Mouse (Mus musculus): ENCODE results near the gene Parva. TPM values are rescaled to one million over a fixed set of nuclear protein-coding genes. Genes with fewer than 3 reads are reported as not detected.

The Parva gene
- polyA plus RNA-seq, 1 experiment from 2014 or later, result 112 TPM

DNA sequence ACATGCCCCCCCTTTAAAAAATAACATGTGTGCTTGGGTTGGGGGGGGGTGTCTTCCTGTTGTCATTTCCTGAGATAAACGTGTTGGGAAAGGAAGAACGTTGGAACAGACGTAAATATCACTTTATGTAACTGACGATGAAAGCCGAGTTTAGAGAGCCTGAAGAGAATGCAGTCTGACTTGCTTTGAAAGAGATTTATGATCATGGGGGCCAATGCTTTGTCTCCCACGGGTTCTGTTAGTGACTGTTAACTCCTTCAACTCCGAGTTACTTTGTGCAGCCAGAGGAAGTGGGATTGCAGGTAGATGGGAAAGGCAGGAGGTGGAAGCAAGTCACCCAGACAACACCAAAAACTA lies 72.8 kb downstream of the Parva start:
- no peak for ATAC-seq (ENCODE audit: insufficient number of reproducible peaks, insufficient read depth, low FRiP score, low TSS enrichment)
- H3K4me2 ChIP-seq (replicated peaks), result peak overlapping the region; percentile 14; the same call in 1 of the 2 replicates
- 19% methylated on average over 7 of the region's 7 CpGs for WGBS
- peak overlapping the region; percentile 67 for H3K27ac ChIP-seq
- H3K4me1 ChIP-seq, result peaks cover 69% of the 10 kb centered on the region
- H3K9ac ChIP-seq, result no peak overlapping the region; the same call in 1 of the 2 replicates
- H3K4me3 ChIP-seq, result no peak overlapping the region
- H3K27me3 ChIP-seq, result no peaks in the 10 kb centered on the region
- no peaks in the 10 kb centered on the region for H3K9me3 ChIP-seq
- H3K36me3 ChIP-seq, result no peaks in the 10 kb centered on the region

DNA sequence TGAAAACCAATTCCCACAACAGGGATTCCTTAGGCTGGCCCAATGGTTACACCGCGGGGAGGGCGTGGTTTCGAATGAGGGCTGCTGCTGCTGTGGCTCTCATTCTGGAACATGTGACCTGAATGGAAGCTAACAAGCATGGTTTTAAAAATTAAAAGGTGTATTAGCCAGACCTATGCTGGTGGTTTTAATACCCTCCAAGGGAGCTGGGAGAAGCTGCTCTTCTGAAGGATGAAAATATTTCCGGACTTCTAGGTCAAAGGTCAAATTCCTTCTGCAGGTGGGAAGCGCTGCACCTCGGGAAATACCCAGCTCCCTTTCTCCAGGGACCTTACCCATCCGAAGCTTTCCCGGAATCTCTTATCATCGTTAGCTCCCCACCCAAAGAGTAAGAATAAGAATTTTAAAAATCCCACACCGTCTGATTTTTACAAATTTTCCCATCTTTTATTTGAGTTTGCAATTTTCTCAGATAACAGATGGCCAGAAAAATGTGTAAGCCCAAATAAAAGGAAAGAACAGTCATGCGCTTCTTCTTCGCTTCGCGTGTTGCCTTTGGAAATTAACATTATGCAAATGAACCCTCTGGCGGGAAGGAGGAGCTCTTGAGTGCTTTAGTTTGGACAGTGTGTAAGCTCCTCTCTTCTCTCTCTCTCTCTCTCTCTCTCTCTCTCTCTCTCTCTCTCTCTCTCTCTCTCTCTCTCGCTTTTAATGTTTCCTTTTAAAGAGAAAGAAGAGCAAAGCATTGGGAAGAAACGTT lies 74.9 kb downstream of the Parva start:
- H3K4me3 ChIP-seq, result no peak overlapping the region
- H3K27me3 ChIP-seq, result no peaks in the 10 kb centered on the region
- H3K4me1 ChIP-seq, result peaks cover 59% of the 10 kb centered on the region
- no peak overlapping the region for H3K9ac ChIP-seq
- 0 out of 2 replicates have a peak overlapping the region, but pooled peaks have one; percentile 0 for H3K4me2 ChIP-seq (replicated peaks)
- no peaks in the 10 kb centered on the region for H3K9me3 ChIP-seq
- no peak for ATAC-seq (ENCODE audit: insufficient number of reproducible peaks, insufficient read depth, low FRiP score, low TSS enrichment)
- 22% methylated on average over 17 of the region's 18 CpGs for WGBS
- H3K36me3 ChIP-seq, result no peaks in the 10 kb centered on the region
- H3K27ac ChIP-seq, result peak overlapping the region; percentile 95

DNA sequence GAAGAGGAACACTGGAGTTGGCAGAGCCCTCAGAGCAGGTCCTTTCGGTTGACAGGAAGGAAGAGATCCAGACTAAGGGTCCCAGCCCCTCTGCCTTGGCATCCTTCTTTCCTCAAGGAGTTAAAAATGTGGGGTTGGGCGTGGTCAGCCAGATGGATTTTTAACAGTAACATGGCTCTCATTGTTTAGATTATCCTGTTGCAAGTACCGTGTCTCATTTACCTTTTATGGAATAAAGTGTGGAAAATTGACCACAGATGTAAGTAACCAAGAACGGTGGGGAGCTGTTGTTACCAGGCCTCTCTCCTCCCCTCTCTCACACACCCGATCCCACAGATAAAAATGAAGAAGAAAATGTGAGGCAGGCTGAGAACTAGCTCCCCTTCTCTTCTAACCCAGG lies 75.5 kb downstream of the Parva start:
- peak overlapping the region; percentile 95 for H3K27ac ChIP-seq

DNA sequence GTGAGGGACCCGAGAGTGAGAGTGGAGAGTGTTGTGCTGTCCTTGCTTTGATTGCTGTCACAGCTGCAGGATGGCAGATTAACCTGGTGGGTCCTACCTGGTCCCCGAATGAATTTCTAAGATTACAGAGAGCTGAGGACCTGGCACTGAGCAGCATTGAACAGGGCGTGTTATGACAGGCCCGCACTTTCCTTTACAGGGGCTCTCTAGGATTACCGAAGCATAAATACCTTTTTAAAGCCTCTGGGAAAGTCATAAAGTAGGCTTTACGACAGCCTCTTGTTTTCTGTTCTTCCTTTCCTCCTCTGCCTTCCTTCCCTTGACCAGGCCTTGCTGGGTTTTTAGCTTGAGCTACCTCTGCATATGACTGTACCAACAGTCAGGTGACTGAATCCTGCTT lies 76.1 kb downstream of the Parva start:
- peak overlapping the region; percentile 95 for H3K27ac ChIP-seq
- no peaks in the 10 kb centered on the region for H3K36me3 ChIP-seq
- ATAC-seq (ENCODE audit: insufficient number of reproducible peaks, insufficient read depth, low FRiP score, low TSS enrichment), result peak; percentile 30; the same call in 1 of the 2 replicates
- H3K4me2 ChIP-seq (replicated peaks), result 0 out of 2 replicates have a peak overlapping the region, but pooled peaks have one; percentile 10
- no peaks in the 10 kb centered on the region for H3K9me3 ChIP-seq
- WGBS, result 42% methylated on average over 6 of the region's 6 CpGs
- no peaks in the 10 kb centered on the region for H3K27me3 ChIP-seq
- 0 out of 2 replicates have a peak overlapping the region, but pooled peaks have one; percentile 12 for H3K9ac ChIP-seq
- H3K4me1 ChIP-seq, result peaks cover 56% of the 10 kb centered on the region
- no peak overlapping the region for H3K4me3 ChIP-seq

More for the DNA sequence above, 75.5 kb downstream of the Parva start:
- peak; percentile 38; the same call in 1 of the 2 replicates for ATAC-seq (ENCODE audit: insufficient number of reproducible peaks, insufficient read depth, low FRiP score, low TSS enrichment)
- Histone ChIP-seq H3K9me3 (no peaks in the 10 kb centered on the region), H3K36me3 (no peaks in the 10 kb centered on the region), H3K9ac (0 out of 2 replicates have a peak overlapping the region, but pooled peaks have one; percentile 12), H3K27me3 (no peaks in the 10 kb centered on the region), H3K4me1 (peaks cover 58% of the 10 kb centered on the region), H3K4me3 (no peak overlapping the region), H3K4me2 (replicated peaks) (0 out of 2 replicates have a peak overlapping the region, but pooled peaks have one; percentile 10)
- WGBS, result 18% methylated on average over 5 of the region's 5 CpGs

DNA sequence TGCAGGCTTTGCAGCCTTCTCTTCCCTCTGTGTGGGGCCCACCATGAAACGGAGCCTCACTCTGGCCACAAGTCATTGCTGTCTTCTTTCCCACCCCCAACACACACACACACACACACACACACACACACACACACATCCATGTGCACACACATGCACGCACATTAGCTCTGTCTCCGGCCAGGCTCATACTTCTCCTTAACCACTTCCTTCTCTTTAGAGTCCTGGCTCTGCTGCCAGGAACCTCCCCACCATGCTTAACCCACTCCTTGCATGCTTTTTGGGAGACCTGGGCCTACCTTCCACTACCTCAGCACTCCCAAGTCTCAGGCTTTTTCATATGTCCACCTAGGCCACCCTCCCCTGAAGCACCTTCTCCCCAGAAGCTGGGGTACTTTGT lies 76.6 kb downstream of the Parva start:
- no peak overlapping the region for H3K4me2 ChIP-seq (replicated peaks)
- no peaks in the 10 kb centered on the region for H3K27me3 ChIP-seq
- WGBS, result 57% methylated on average over 3 of the region's 3 CpGs
- peak overlapping the region; percentile 95 for H3K27ac ChIP-seq
- peaks cover 56% of the 10 kb centered on the region for H3K4me1 ChIP-seq
- no peaks in the 10 kb centered on the region for H3K9me3 ChIP-seq
- no peak overlapping the region for H3K4me3 ChIP-seq
- H3K9ac ChIP-seq, result no peak overlapping the region
- H3K36me3 ChIP-seq, result no peaks in the 10 kb centered on the region
- no peak for ATAC-seq (ENCODE audit: insufficient number of reproducible peaks, insufficient read depth, low FRiP score, low TSS enrichment)

DNA sequence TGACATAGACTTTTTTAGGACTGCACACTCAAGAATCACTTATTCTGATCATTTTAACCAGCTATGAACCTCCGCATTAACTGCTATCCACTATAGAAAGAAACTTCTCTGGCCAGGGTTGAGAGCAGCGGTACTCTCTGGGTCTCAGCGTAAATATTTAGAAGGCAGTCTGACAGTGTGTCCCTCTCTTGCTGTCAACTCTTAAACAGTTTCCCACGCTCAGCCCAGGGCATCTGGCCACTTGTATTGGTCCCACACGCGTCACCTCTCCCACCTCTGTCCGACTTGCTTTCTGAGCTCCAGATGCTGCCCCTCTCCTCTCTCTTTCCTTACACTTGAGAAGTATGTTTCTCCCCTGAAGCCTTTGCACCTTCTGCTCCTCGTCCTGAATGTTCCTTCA lies 81.8 kb downstream of the Parva start:
- Histone ChIP-seq H3K4me2 (replicated peaks) (no peak overlapping the region), H3K27ac (no peak overlapping the region; the same call in 1 of the 2 replicates), H3K9me3 (no peaks in the 10 kb centered on the region), H3K9ac (no peak overlapping the region), H3K36me3 (no peaks in the 10 kb centered on the region), H3K4me1 (peaks cover 56% of the 10 kb centered on the region), H3K4me3 (no peak overlapping the region), H3K27me3 (no peaks in the 10 kb centered on the region)
- WGBS, result 72% methylated on average over 8 of the region's 8 CpGs
- no peak for ATAC-seq (ENCODE audit: insufficient number of reproducible peaks, insufficient read depth, low FRiP score, low TSS enrichment)

DNA sequence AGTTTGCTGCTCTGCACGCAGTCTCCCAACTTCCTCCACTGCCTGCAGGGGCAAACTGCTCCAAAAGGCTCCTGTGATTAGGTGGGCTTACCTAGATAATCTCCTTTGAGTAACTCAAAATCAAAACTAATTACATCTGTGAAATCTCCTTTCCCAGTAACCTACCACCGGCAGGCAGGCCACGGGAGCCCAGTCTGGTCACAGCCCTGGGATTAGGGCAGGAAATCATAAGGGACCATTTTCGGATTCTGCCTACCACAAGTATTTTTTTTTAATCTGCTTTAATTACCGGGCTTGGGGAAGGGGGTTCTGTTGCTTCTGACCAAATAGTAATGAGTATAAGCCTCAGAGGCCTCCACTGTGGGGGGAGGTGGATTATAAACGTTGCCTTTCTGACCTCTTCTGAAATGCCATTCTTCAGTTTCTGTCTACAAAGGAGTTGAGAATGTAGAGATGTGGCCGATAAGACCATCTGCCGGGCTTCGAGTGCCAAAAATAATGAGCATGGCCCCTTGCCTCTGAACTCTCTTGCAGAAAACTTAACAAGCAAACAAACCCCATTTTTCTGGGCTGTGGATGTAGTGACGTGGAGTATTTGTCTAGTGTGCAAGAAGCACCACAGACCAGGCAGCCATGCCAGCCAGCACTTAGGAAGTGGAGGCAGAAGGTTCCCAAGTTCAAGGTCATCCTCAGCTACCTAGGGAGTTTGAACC lies 83.2 kb downstream of the Parva start:
- Histone ChIP-seq H3K9ac (no peak overlapping the region), H3K36me3 (no peaks in the 10 kb centered on the region), H3K27ac (peak overlapping the region; percentile 52), H3K4me2 (replicated peaks) (no peak overlapping the region), H3K4me1 (peaks cover 51% of the 10 kb centered on the region), H3K27me3 (no peaks in the 10 kb centered on the region), H3K4me3 (no peak overlapping the region), H3K9me3 (no peaks in the 10 kb centered on the region)
- ATAC-seq (ENCODE audit: insufficient number of reproducible peaks, insufficient read depth, low FRiP score, low TSS enrichment), result no peak
- WGBS, result 22% methylated on average over 10 of the region's 10 CpGs

DNA sequence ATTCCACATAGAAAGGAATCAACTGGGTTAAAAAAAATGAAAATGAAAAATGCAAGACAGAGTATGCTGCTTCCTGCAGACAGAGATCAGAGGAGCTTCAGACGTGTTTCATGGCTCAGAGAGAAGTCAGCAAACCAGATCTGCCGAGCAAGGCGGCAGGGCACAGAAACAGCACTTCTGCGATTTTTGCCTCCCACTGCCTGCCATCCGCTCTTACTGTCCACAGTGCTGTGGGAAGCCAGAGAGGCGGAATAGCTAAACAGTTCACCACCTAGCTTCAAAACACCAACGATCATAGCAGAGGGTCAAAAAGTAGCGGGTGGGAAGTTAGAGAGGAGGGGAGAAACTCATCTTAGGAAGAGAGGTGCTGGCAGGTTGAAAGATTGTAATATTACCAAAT lies 84.0 kb downstream of the Parva start:
- H3K27me3 ChIP-seq, result no peaks in the 10 kb centered on the region
- H3K27ac ChIP-seq, result peak overlapping the region; percentile 24

DNA sequence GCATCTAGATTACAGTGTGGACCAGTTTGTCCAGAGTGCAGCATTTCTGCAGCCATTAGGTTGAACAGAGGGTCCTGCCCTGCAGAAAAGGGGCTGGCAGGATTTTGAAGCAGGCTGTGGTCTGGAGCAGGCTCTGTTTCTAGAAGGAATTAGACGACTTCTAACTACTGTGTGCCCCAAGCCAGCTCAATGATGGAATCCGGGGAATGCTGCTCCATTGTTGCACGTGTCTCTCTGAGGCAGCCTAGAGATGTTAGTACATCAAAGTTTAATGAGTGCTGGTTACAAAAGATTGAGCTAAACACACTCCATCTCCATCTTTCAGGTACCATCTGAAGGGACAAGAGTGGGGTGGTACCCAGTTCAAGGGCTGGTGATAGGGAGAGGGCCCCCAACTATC lies 85.0 kb downstream of the Parva start:
- WGBS, result 25% methylated on average over 3 of the region's 3 CpGs
- H3K4me2 ChIP-seq (replicated peaks), result no peak overlapping the region
- no peak overlapping the region for H3K4me3 ChIP-seq
- no peak for ATAC-seq (ENCODE audit: insufficient number of reproducible peaks, insufficient read depth, low FRiP score, low TSS enrichment)
- no peaks in the 10 kb centered on the region for H3K9me3 ChIP-seq
- H3K4me1 ChIP-seq, result peaks cover 53% of the 10 kb centered on the region
- peak overlapping the region; percentile 65 for H3K27ac ChIP-seq
- no peaks in the 10 kb centered on the region for H3K36me3 ChIP-seq
- H3K9ac ChIP-seq, result no peak overlapping the region
- no peaks in the 10 kb centered on the region for H3K27me3 ChIP-seq

More for the DNA sequence above, 84.0 kb downstream of the Parva start:
- Histone ChIP-seq H3K4me3 (no peak overlapping the region), H3K9me3 (no peaks in the 10 kb centered on the region), H3K4me1 (peaks cover 51% of the 10 kb centered on the region), H3K4me2 (replicated peaks) (no peak overlapping the region), H3K9ac (no peak overlapping the region), H3K36me3 (no peaks in the 10 kb centered on the region)
- 56% methylated on average over 8 of the region's 8 CpGs for WGBS
- ATAC-seq (ENCODE audit: insufficient number of reproducible peaks, insufficient read depth, low FRiP score, low TSS enrichment), result no peak

DNA sequence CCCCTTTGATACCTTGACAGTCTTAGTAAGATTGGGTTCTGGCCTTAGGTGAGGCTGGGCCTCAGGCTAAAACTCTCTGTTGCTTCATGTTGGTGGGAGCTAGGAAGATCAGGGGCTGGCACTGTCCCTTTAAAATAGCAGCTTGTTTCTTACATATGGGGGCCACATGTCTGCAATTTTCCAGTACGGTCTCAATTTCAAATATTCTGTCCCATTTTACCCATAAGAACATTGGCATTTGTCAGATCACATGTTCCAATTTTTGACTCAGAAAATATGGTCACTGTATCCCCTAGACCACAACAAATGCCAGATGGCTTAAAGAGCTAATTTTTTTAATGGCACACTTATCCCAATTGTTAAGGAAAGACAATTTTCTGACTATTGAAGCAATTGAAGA lies 85.6 kb downstream of the Parva start:
- H3K36me3 ChIP-seq, result no peaks in the 10 kb centered on the region
- H3K4me1 ChIP-seq, result peaks cover 53% of the 10 kb centered on the region
- ATAC-seq (ENCODE audit: insufficient number of reproducible peaks, insufficient read depth, low FRiP score, low TSS enrichment), result no peak
- peak overlapping the region; percentile 65 for H3K27ac ChIP-seq
- no peaks in the 10 kb centered on the region for H3K27me3 ChIP-seq
- H3K9ac ChIP-seq, result no peak overlapping the region
- H3K4me2 ChIP-seq (replicated peaks), result no peak overlapping the region
- WGBS, result 41% methylated on average over 1 of the region's 1 CpGs
- no peak overlapping the region for H3K4me3 ChIP-seq
- no peaks in the 10 kb centered on the region for H3K9me3 ChIP-seq

DNA sequence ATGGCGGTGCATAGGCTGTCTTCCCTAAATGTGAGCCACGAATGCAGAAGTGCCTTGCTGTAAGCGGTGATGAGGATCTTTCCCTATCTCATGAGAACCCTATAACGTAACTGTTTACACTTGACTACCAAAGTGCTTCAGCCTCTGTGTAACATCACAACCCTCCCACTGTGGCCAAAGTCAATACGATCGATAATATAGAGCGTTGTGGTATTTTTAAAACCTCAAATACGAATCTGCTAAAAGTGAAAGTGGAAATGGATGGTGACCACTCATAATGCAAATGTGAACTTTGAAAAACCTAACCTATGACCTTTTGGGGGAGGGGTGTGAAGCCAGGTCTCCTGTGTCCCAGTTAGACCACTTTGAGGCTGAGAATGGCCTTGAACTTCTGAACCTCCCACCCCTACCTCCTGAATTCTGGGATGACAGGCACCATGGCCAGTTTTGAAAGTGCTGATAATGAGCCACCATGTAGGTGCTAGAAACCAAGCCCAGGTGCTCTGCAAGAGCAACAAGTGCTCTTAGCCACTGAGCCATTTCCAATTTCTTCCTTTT lies 87.4 kb downstream of the Parva start:
- H3K4me1 ChIP-seq, result peaks cover 43% of the 10 kb centered on the region
- H3K36me3 ChIP-seq, result no peaks in the 10 kb centered on the region
- no peak overlapping the region for H3K9ac ChIP-seq
- H3K27me3 ChIP-seq, result no peaks in the 10 kb centered on the region
- H3K4me2 ChIP-seq (replicated peaks), result no peak overlapping the region
- ATAC-seq (ENCODE audit: insufficient number of reproducible peaks, insufficient read depth, low FRiP score, low TSS enrichment), result no peak
- no peak overlapping the region for H3K4me3 ChIP-seq
- no peaks in the 10 kb centered on the region for H3K9me3 ChIP-seq
- no peak overlapping the region for H3K27ac ChIP-seq
- WGBS, result 90% methylated on average over 8 of the region's 8 CpGs
